Mouse (Mus musculus): ENCODE measurements around the gene Ndc1.
A peak's percentile ranks its signal among the peaks of the same experiment; 100 is the strongest.

Gene Ndc1

DNA sequence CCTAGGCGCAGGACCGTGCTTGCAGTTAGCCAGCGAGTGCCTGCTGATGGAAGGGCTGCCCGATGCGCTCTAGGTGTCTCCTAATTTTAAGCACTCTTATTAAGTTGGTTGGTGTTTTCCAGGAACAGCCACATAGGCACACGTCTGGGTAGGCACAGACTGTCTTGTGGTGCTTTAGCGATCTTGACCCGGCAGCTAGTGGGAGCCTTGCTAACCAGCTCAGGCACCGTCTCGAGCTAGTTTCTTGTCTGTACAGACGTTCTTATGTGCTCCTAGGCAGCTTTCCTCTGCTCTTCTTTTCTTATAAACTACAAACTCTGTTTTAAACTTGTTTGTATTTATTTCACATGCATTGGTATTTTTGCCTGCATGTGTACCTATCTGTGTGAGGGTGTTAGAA, 76.0 kb downstream of the Ndc1 start:
- DNase-seq: no peak

GRCm38 (mm10) chr4:107448481-107448880, 80.9 kb downstream of the Ndc1 start:
- peak in 1 of 2 experiments; percentile 35 for DNase-seq

GRCm38 (mm10) chr4:107449519-107449918, 81.9 kb downstream of the Ndc1 start:
- DNase-seq: no peak

DNA sequence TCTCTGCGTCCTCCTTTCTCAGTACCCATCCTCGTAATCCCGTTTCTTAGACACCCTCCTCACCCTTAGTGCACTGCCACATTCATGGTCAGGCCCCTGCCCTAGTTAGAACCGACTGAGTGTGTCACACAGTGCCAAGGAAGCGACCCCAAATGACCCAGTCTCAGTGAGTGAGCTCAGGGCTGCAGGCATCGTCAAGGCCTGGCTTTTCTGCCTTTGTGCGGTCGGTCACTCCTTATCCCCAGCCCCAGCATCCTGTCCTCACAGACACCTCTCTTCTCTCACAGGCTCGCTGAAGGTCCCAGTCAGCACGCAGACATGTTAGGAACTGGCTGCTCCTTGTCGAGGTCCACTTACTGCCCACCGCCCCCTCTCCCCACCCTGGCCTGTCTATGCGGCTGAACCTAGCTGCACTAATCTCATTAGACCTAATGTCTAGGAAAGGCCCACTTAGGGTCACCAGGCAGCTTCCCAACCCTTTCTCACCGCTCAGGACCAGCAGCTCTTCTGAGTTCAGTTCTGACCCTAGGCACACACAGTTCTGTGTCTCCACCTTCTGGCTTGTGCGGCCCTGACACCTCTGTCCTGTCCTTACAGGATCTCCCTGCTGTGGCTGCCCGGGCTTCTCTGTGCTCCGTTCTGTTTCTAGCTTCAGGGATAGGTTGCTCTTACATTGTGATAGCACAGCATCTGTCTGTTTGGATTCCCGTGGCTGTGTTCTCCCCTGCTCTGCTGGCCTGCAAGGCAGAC, 84.9 kb downstream of the Ndc1 start:
- DNase-seq: no peak

- DNase-seq: peak; percentile 80 to 91
These were observed 85.8 kb downstream of the Ndc1 start for GRCm38 (mm10) chr4:107453141-107453984.

GRCm38 (mm10) chr4:107457602-107458001, 90.0 kb downstream of the Ndc1 start:
- DNase-seq: no peak

DNA sequence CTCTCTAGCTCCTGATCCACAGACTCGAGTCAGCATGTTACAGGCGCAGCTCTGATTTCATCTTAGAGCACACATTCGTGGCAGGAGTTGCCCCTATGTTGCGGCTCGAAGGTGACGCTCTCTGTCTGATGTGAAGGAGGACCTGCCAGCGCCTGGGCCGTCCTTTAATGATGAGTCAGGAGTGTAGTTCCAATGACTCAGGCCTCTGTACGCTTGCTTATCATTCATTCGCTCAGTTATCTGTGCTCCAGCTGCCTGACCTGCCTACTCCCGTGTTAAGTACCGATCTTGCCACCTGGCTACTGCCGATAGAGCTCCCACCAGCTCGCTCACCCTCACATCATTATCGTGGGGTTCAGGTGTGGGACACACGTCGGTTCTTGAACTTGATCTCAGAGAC, 91.3 kb downstream of the Ndc1 start:
- no peak for DNase-seq

GRCm38 (mm10) chr4:107459461-107459860, 91.9 kb downstream of the Ndc1 start:
- no peak for DNase-seq

- DNase-seq: no peak
These were observed 92.9 kb downstream of the Ndc1 start for GRCm38 (mm10) chr4:107460468-107460867.
